Mouse (Mus musculus) midbrain, embryonic 14.5 days (tissue): ENCODE measurements at regions not wholly inside any gene's neighbourhood (a gene's known extent, or its start where the extent isn't known, plus 50 kb on each side); places are given as distances from the start of the nearest gene placed in this dataset.

Source experiments
- ATAC-seq: fragments of 200-750 bp; cut with Nextera tagmentation; 2 replicates; pipeline ENCODE4 v1.8.0; 2017; ENCODE audit warnings: moderate number of reproducible peaks, moderate library complexity; ENCODE audit not compliant: low FRiP score, low TSS enrichment
- DNase-seq: peaks from one replicate; pipeline ENCODE4 v3.0.0-alpha.2; 2015
- H3K27ac ChIP-seq: fragments of 300-500 bp; sonication (generic); replicated peaks from 2 replicates; pipeline ENCODE4 v1.5.1; 2014; ENCODE audit warnings: mild to moderate bottlenecking, low read depth, low read length, moderate library complexity
- H3K27me3 ChIP-seq: fragments of 300-500 bp; sonication (generic); 2 replicates; pipeline ENCODE4 v1.6.1; 2014; ENCODE audit warnings: low read length, control low read depth, mixed read lengths; ENCODE audit not compliant: control insufficient read depth, insufficient read depth
- H3K36me3 ChIP-seq: fragments of 300-500 bp; sonication (generic); 2 replicates; pipeline ENCODE4 v1.6.1; 2014; ENCODE audit warnings: low read length, control low read depth; ENCODE audit not compliant: control insufficient read depth, insufficient read depth
- H3K4me1 ChIP-seq: fragments of 300-500 bp; sonication (generic); 2 replicates; pipeline ENCODE4 v1.6.1; 2014; ENCODE audit warnings: mild to moderate bottlenecking, antibody characterized with exemption, low read length, control low read depth; ENCODE audit not compliant: control insufficient read depth, insufficient read depth
- H3K4me2 ChIP-seq: fragments of 300-500 bp; sonication (generic); 2 replicates; pipeline ENCODE4 v1.6.1; 2014; ENCODE audit warnings: mild to moderate bottlenecking, low read length, moderate library complexity
- H3K4me3 ChIP-seq: fragments of 300-500 bp; sonication (generic); replicated peaks from 2 replicates; pipeline ENCODE4 v1.5.1; 2014; ENCODE audit warnings: low read depth, low read length
- H3K9ac ChIP-seq: fragments of 300-500 bp; sonication (generic); replicated peaks from 2 replicates; pipeline ENCODE4 v1.6.1; 2014; ENCODE audit warnings: mild to moderate bottlenecking, low read length, moderate library complexity
- H3K9me3 ChIP-seq: fragments of 300-500 bp; sonication (generic); 2 replicates; pipeline ENCODE4 v1.6.1; 2016; ENCODE audit warnings: low read length, control low read depth, mixed read lengths; ENCODE audit not compliant: control insufficient read depth
- WGBS: fragments of 180-500 bp; shearing (Covaris S2); extraction: QIAGEN DNeasy Blood & Tissue Kit; methylation state at CpG from one replicate; pipeline ENCODE4 v1.1.7; 2014; 5-methylcytosine and 5-hydroxymethylcytosine counted together

GRCm38 (mm10) chr17:94254801-94255200 lies 495.0 kb downstream of the Mettl4 start:
- Histone ChIP-seq H3K9me3 (no peaks in the 10 kb centered on the region), H3K4me1 (no peaks in the 10 kb centered on the region), H3K4me2 (no peak overlapping the region), H3K9ac (no peak overlapping the region), H3K4me3 (no peak overlapping the region), H3K27ac (no peak overlapping the region), H3K36me3 (no peaks in the 10 kb centered on the region), H3K27me3 (no peaks in the 10 kb centered on the region)
- ATAC-seq (no peak), DNase-seq (no peak)
- WGBS = 88% methylated on average over 3 of the region's 3 CpGs

GRCm38 (mm10) chr17:94243821-94244220 lies 506.0 kb downstream of the Mettl4 start:
- Histone ChIP-seq H3K9me3 (no peaks in the 10 kb centered on the region), H3K4me2 (no peak overlapping the region), H3K27me3 (no peaks in the 10 kb centered on the region), H3K4me3 (no peak overlapping the region), H3K9ac (no peak overlapping the region), H3K27ac (no peak overlapping the region), H3K4me1 (no peaks in the 10 kb centered on the region), H3K36me3 (no peaks in the 10 kb centered on the region)
- ATAC-seq (no peak), DNase-seq (no peak)
- 81% methylated on average over 1 of the region's 1 CpGs for WGBS

- no peak overlapping the region for H3K4me2 ChIP-seq
- WGBS = 74% methylated on average over 3 of the region's 3 CpGs
- no peaks in the 10 kb centered on the region for H3K27me3 ChIP-seq
- H3K4me3 ChIP-seq = no peak overlapping the region
- H3K27ac ChIP-seq = no peak overlapping the region
- ATAC-seq = no peak
- no peaks in the 10 kb centered on the region for H3K9me3 ChIP-seq
- H3K9ac ChIP-seq = no peak overlapping the region
- peak; percentile 5 for DNase-seq
- no peaks in the 10 kb centered on the region for H3K4me1 ChIP-seq
- no peaks in the 10 kb centered on the region for H3K36me3 ChIP-seq
Observed at GRCm38 (mm10) chr17:94226136-94226535, 523.7 kb downstream of the Mettl4 start.
